Mouse (Mus musculus) adipocyte (in vitro differentiated cells): ENCODE measurements around the gene Gm31371.
"Not testable (repeated sequence)": the region's sequence is repeated elsewhere in the genome, so short reads cannot be mapped to it uniquely, and the experiment has no call there.

Experiments used
- DNase-seq: peaks from one replicate; pipeline ENCODE4 v3.0.0-alpha.2; 2016; ENCODE audit warnings: low spot score

Gene Gm31371

GRCm38 (mm10) chr8:19903092-19903491 lies at the start of gene Gm31371:
Gm31371 (plus strand) TSS chr8:19903392.
- DNase-seq = not testable (repeated sequence)

DNA sequence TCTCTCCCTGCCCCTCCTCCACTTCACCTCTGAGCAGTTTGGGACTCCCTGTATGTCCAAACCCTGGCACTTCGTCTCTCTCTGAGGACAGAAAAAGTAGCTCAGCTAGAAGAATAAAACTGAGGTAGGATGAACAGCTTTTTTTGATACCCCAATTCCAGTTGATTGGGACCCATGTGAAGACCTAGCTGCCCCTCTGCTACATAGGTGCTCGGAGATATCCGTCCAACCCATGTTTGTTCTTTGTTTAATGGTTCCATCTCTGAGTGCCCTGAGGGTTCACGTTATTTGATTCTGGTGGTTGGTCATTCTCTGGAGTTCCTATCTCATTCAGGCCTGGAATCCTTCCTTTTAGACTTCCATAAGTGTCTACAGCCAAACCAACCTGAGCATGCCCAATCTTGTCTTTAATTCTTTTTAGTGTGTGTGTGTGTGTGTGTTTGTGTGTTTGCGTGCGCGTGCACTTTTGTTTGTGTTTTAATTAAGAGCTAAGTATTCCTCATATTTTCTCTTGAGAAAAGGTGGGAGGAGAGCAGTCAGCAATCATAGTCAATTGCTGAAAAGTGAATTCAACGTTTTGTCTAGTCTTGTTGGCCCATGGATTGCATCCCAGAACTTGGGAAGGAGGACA lies 3.3 kb downstream of the Gm31371 start:
- not testable (repeated sequence) for DNase-seq

GRCm38 (mm10) chr8:19908841-19909321 lies 5.7 kb downstream of the Gm31371 start:
- not testable (repeated sequence) for DNase-seq

- DNase-seq = not testable (repeated sequence)
Observed at GRCm38 (mm10) chr8:19919086-19919485, 15.9 kb downstream of the Gm31371 start.

GRCm38 (mm10) chr8:19934274-19934673 lies 31.1 kb downstream of the Gm31371 start:
- DNase-seq = not testable (repeated sequence)

GRCm38 (mm10) chr8:19935541-19936030 lies 32.4 kb downstream of the Gm31371 start:
- DNase-seq = not testable (repeated sequence)

DNA sequence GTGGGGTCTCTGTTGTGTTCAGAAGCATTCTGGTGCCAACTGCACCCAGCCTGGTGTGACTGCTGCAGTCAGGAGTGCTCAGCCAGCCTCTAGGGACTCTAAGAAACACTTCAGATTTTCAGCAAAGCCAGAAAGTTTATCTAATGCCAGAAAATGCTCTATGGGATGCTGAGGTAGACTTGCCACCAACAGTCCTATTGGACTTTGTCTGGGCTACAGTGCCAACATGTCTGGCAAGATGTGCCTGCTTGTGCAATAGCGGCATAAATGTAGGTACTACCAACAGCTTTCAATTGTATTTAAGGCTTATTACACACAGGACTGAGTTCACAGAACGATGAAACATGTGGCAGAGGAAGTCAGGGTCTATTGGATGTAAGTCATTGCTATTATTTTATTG lies 57.7 kb downstream of the Gm31371 start:
- DNase-seq = no peak

GRCm38 (mm10) chr8:19963766-19964165 lies 60.6 kb downstream of the Gm31371 start:
- DNase-seq = not testable (repeated sequence)

DNA sequence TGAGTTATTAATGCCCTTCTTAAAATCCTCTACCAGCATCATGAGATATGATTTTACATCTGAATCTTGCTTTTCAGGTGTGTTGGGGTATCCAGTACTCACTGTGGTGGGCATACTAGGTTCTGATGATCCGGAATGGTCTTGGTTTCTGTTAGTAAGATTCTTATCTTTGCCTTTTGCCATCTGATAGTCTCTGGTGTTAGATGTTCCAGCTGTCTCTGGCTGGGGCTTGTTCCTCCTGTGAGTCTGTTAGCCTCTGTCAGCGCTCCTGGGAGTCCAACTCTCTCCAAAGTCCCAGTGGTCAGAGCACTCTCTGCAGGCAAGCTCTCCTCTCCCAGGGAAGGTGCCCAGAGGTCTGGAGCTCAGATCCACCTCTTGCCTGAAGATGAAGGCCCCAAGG lies 65.0 kb downstream of the Gm31371 start:
- DNase-seq = not testable (repeated sequence)

DNA sequence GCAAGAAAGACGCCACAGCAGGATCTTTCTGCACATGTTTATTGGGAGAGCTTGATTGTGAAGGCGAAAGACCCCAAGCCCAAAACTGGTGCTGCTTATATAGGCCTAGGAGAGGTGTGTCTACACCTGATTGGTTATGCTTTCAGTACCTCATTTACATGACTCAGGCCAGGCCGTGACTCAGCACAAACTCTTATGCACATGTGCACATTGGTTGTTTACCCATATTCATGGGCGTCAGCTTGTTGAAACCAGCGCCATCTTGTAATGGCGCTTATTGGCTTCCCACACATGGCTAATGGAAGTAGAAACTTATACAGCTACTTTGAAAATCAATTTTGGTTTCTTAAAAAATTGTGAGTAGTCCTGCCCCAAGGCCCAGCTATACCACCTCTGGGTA lies 72.0 kb downstream of the Gm31371 start:
- not testable (repeated sequence) for DNase-seq
